Mouse (Mus musculus) heart, embryonic 11.5 days (tissue): ENCODE measurements around the gene Abl1. TPM values are rescaled to one million over a fixed set of nuclear protein-coding genes. Genes with fewer than 3 reads are reported as not detected.

Experiments used
- polyA plus RNA-seq: library from polyadenylated mRNA; unstranded; fragments of >200 nt; fragmentation: Nextera tagmentation; extraction: Ambion mirVana; gene quantifications from 2 replicates; pipeline ENCODE4 v1.2.1, GENCODE M21; 2014

Abl1 gene
- polyA plus RNA-seq, 1 experiment from 2014 or later: 29.5 TPM

Other genes starting within 250 kb of the Abl1 start
- gene Ass1, start 218.2 kb upstream of the Abl1 start, polyA plus RNA-seq: 8.8 and 9.0 TPM in 2 replicates
- 52.9 and 57.5 TPM in 2 replicates for gene Fubp3, start 115.7 kb upstream of the Abl1 start, polyA plus RNA-seq
- 0.08 and 0.09 TPM in 2 replicates for gene Prdm12, start 48.3 kb upstream of the Abl1 start, polyA plus RNA-seq
- 42.8 and 47.2 TPM in 2 replicates for gene Exosc2, start 17.7 kb upstream of the Abl1 start, polyA plus RNA-seq
- not detected in 2 replicates for gene Qrfp, start 122.2 kb downstream of the Abl1 start, polyA plus RNA-seq
- gene Fibcd1, start 157.6 kb downstream of the Abl1 start, polyA plus RNA-seq: 0.06 TPM in 1 of 2 replicates, not detected in the other
- 1.0 and 1.5 TPM in 2 replicates for gene Lamc3, start 198.9 kb downstream of the Abl1 start, polyA plus RNA-seq